Mouse (Mus musculus) embryonic stem cell, embryonic (primary cell): ENCODE results near the gene Foxp1.

Source experiments
- CTCF ChIA-PET, 4 experiments: fragments of 300-600 bp in 2 of 4; fragments of 350-600 bp in 2 of 4; sonication (Branson Sonifier 250); formaldehyde crosslinking; loops; one replicate each; lab custom pipeline; 2022; ENCODE audit warnings: inconsistent platforms in 2 of 4; lab: Charles Lee
- POLR2A ChIA-PET, 4 experiments: fragments of 300-600 bp in 2 of 4; fragments of 350-600 bp in 2 of 4; sonication (Branson Sonifier 250); formaldehyde crosslinking; loops; one replicate each; lab custom pipeline; 2022; ENCODE audit warnings: antibody characterized with exemption in 4 of 4, inconsistent platforms in 1 of 4; lab: Charles Lee

The Foxp1 gene

DNA sequence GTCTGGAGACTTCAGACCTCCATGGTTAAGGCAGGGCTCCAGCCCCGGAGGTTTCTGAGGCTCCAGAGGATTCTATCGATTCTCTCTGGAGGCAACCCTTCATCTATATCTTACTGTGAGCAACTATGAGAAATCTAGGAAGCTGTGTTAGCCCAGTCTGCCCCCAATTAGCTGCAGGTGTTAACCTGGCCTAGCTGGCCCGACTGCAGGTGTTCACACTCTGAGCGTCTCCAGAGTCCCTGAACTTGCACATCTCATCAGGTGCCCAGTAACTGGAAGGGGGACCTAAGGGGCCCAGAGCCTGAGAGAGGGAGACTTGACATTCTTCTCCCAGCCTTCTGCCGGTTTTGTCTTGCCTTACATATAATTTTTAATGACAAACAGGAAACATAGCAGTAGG is 134.5 kb downstream of the Foxp1 start:
- POLR2A ChIA-PET = no interaction called here
- CTCF ChIA-PET = no interaction called here

DNA sequence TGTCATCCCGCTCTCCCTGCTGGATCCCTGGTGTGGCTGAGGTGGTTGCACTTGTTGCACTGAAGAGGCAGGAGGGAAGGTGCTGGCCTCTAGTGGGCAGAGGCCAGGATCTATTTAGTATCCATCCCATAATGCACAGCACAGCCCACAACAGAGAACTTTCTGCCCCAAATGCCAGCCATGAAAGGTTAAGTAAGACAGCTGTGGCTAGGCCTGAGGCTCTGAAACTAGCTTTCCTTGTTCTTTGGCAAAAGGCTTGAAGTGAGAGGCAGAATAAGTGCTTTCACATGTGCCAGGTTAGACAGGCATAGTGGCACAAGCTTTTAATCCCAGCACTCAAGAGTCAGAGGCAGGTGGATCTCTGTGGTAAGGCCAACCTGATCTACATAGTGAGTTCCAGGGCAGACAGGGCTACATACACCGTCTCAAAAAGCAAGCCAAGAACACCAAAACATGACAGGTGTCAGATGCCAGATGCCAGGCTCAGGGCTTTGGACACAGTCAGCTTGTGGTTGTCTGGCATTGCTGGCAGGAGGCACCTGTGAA is 137.4 kb downstream of the Foxp1 start:
- POLR2A ChIA-PET = interaction anchor here in 1 of 4 experiments (1.3 kb wide), 1 partner anchor 10 kb away, joined by 4 read pairs; no protein-coding TSS in a partner anchor
- CTCF ChIA-PET = interaction anchor here in 1 of 4 experiments (0.6 kb wide), 1 partner anchor 580 kb away, joined by 3 read pairs; no protein-coding TSS in a partner anchor

- CTCF ChIA-PET = no interaction called here
- POLR2A ChIA-PET = interaction anchor here in 2 of 4 experiments (0.6 to 1.3 kb wide), 2 partner anchors 9 to 1865 kb away, joined by 4 read pairs; no protein-coding TSS in a partner anchor
Observed at GRCm38 (mm10) chr6:99383846-99384472, 138.6 kb downstream of the Foxp1 start.

DNA sequence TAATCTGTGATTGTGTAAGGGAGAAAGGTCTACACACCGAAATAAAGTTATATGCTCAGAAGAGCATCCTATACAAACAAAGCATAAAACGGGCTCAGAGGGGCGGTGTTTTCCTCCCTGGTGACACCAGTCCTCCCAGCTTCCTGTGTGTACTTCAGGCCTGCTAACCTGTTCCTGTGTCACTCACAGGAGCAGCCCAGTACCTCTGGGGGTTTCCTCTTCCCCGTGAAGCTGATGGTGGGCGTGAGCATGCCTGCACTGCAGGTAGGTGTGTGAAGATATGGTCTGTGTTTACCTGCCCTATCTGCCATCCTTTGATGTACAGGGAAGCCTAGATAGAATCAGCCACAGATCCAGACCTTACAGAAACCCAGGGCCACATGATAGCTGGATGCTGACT is 142.4 kb downstream of the Foxp1 start:
- ChIA-PET POLR2A (no interaction called here), CTCF (interaction anchor here in 2 of 4 experiments (0.6 kb wide), 2 partner anchors 10 to 448 kb away, joined by 3 to 8 read pairs; no protein-coding TSS in a partner anchor)

DNA sequence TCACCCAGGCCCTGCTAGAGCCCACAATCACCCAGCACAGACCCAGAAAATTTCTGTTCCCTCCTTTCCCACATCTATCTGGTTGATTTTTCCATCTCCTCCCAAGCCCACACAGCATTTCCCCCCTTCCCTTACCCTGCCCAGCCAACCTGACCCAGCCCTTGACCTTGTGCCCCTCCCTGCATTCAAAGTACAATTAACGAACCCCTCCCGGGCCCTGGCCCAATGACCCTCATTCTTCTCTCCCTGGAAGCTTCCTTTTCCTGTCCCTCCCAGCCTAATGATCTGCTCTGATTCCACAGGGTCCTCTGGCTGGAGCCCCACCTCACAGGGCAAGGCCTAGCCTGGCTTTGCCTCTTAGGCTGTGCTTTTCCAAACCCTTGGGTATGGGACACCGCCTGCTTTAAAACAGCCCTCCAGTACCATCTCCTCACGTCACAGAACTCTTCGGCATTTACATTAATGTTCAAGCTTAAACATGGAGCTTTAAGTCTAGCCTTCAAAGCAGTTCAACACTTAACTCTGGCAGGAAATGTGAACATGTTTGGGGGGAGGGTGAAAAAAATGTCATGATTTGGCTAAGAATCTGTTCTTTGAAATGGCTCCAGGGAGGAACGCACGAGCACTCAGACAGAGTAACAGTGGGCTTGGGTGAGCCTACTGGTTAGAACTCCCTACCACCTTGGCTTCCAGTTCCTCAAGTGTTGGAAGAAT is 143.4 kb downstream of the Foxp1 start:
- CTCF ChIA-PET = no interaction called here
- POLR2A ChIA-PET = interaction anchor here in 1 of 4 experiments (0.9 to 1.0 kb wide), 3 partner anchors 10 to 143 kb away, joined by 3 to 4 read pairs (median 3); no protein-coding TSS in a partner anchor

DNA sequence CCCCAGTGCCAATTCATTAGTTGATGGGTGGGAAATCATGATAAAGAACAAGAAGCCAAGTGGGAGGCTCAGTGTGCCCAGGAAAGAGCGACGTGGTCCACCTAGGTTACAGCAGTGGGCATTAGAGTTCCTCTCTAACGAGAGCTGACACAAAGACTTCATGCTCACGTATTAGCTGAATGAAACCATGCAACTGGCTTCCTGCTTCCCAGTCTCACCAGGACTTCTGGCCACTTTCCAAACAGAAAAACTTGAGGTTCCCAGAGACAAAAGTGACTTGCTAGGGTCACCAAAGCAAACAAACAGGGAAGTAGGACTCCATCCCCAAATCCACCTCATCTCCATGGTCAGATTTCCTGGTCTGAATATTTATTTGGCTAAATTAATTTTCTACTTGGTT is 144.8 kb downstream of the Foxp1 start:
- CTCF ChIA-PET = no interaction called here

GRCm38 (mm10) chr6:99377131-99377530 is 145.4 kb downstream of the Foxp1 start:
- CTCF ChIA-PET = no interaction called here

More for the DNA sequence above, 144.8 kb downstream of the Foxp1 start:
- POLR2A ChIA-PET = no interaction called here

DNA sequence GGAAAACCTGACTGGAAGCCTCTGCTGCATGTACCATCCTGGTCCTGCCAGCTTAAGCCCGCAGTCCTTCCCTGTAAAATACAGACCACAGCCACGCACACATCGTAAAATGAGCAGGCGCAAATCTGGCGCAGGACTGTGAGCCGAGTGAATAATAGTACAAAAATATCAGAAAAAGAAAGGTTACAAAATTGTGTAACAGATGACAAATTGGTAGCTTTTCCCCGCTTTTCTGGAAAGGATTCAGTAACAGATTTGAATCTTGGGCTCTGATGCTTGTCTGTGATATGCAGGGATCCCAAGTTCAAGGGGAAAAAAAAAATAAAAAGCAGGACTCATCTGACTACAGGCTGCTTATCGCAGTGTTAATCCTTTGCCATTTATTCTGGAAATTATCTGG is 145.8 kb downstream of the Foxp1 start:
- ChIA-PET POLR2A (no interaction called here), CTCF (no interaction called here)

More at GRCm38 (mm10) chr6:99377131-99377530, 145.4 kb downstream of the Foxp1 start:
- POLR2A ChIA-PET = no interaction called here

DNA sequence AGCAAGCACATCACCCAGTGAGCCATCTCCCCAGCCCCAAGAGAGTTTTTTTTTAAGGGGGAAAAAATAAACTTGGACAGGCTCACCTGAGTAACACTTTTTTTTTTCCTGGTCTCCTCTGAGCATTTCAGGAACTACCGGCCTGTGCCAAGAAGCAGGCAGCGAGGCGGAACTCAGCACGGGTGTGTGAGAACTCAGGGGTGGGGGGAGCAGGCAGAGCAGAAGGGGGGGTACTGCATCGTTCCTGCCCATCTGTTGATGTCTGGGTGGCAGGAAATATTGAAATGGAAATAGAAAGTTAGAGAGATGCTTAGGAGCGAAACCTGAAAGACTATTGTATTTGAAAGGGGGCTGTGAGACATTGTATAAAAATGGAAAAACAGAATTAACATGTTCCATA is 146.7 kb downstream of the Foxp1 start:
- CTCF ChIA-PET = no interaction called here
- POLR2A ChIA-PET = interaction anchor here in 1 of 4 experiments (0.6 kb wide), 1 partner anchor 35 kb away, joined by 3 read pairs; no protein-coding TSS in a partner anchor

DNA sequence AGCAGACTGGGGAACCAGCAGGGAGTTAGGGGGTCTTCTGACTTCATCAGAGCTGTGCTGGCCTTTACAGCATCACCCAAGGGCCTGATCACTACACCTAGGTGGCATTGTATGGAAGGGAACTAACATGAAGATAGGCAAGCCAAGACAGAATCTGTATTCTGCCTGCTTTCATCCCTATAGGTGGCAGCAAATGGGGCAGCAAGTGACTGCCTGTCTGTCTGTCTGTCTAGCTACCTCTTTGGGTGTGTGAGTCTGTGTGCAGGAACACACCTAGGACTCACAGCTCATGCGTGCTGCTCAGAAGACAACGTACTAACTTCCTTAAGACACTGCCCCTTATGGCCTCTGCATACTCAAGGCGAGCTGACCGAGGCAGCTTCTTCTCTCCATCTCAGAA is 147.1 kb downstream of the Foxp1 start:
- POLR2A ChIA-PET = interaction anchor here in 2 of 4 experiments (0.5 to 1.3 kb wide), 3 partner anchors 9 to 148 kb away, joined by 3 to 4 read pairs (median 3); no protein-coding TSS in a partner anchor
- CTCF ChIA-PET = no interaction called here

GRCm38 (mm10) chr6:99374448-99375271 is 147.9 kb downstream of the Foxp1 start:
- ChIA-PET CTCF (no interaction called here), POLR2A (interaction anchor here in 1 of 4 experiments (0.5 to 1.3 kb wide), 3 partner anchors 10 to 149 kb away, joined by 3 to 4 read pairs (median 3); no protein-coding TSS in a partner anchor)

GRCm38 (mm10) chr6:99372427-99372826 is 150.1 kb downstream of the Foxp1 start:
- ChIA-PET POLR2A (no interaction called here), CTCF (no interaction called here)

- CTCF ChIA-PET = no interaction called here
- POLR2A ChIA-PET = no interaction called here
Observed at GRCm38 (mm10) chr6:99372016-99372415, 150.5 kb downstream of the Foxp1 start.

- POLR2A ChIA-PET = interaction anchor here in 1 of 4 experiments (0.6 to 1.2 kb wide), 2 partner anchors 9 to 376 kb away, joined by 3 to 6 read pairs; no protein-coding TSS in a partner anchor
- CTCF ChIA-PET = interaction anchor here in 1 of 4 experiments (0.5 kb wide), 1 partner anchor 124 kb away, joined by 4 read pairs; no protein-coding TSS in a partner anchor
Observed at GRCm38 (mm10) chr6:99369931-99370330, 152.6 kb downstream of the Foxp1 start.

- POLR2A ChIA-PET = interaction anchor here in 1 of 4 experiments (1.2 kb wide), 1 partner anchor 10 kb away, joined by 3 read pairs; no protein-coding TSS in a partner anchor
- CTCF ChIA-PET = no interaction called here
Observed at GRCm38 (mm10) chr6:99369156-99369555, 153.4 kb downstream of the Foxp1 start.

DNA sequence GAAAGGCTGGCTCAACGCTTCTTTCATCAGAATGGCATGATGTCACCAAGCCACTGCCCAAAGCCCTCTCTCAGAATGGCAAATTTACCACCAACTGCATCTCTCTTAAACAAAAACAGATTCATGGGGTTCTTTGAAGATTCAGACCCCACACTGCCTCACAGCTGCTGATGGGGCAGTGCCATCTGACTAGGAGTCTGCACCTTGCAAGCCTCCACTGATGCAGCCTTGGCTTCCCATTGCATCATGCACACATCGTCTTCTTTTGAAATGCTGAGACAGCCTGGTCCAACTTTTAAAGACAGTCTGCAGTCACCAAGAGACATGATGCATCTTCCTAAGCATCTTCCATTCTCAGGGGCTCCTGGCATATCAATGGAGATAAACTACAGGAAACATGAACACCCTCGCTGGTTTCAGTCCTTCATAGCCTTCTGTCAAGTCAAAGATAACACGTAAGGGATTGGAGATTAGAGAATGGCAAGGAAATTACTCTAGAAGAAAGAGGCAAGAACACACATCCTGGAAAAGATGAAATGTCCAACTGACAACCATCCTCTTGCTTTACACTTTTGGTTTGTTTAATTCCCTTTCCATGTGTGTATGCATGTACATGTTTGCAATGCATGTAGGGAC is 154.3 kb downstream of the Foxp1 start:
- POLR2A ChIA-PET = no interaction called here
- CTCF ChIA-PET = interaction anchor here in 1 of 4 experiments (0.7 kb wide), 1 partner anchor 252 kb away, joined by 4 read pairs; no protein-coding TSS in a partner anchor

DNA sequence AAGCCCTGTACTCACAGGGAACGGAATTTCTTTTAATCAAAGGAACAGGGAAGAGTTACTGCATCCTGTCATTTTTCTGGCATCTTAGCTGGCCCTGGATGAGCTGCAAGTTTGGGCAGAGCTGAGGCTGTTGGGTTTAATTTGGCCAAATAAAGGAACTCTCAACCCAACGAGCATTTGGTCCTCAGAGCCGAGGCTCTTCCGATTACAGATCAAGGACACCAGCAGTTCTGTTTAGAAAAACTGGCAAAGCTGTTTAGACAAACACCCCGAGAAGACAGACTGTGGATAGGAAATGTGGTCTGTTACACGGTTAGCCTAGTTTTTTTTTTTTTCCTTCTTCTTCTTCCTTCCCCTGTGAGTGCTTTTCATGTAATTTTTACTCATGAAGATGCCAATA is 158.0 kb downstream of the Foxp1 start:
- ChIA-PET CTCF (interaction anchor here in 1 of 4 experiments (0.6 to 0.7 kb wide), 2 partner anchors 20 to 291 kb away, joined by 3 to 5 read pairs; no protein-coding TSS in a partner anchor), POLR2A (interaction anchor here in 1 of 4 experiments (0.6 kb wide), 1 partner anchor 44 kb away, joined by 3 read pairs; no protein-coding TSS in a partner anchor)

DNA sequence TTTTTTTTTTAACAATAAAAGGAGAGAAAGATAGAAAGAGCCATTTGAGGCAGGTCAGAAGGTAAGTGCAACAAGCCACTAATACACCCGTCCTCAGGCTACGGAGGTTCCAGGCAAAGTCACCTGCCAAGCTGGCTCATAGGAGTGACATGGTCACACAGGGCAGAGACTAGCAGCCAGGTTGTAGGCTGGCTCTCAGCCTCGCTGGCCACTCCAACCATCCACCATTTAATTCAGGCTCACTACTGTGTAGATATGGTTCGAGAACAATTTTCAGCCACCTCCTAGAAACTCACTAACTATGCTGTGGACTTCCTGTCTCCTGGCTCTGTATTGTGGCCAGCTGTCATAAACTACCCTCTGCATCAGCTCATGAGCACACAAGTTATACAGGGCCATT is 161.9 kb downstream of the Foxp1 start:
- ChIA-PET CTCF (interaction anchor here in 1 of 4 experiments (0.6 kb wide), 1 partner anchor 353 kb away, joined by 3 read pairs; no protein-coding TSS in a partner anchor), POLR2A (no interaction called here)
